Mouse (Mus musculus) stomach, postnatal 0 days (tissue): ENCODE data around the gene Vezf1. TPM values are rescaled to one million over a fixed set of nuclear protein-coding genes. Genes with fewer than 3 reads are reported as not detected.
A peak's percentile ranks its signal among the peaks of the same experiment; 100 is the strongest.

Experiments
- ATAC-seq: fragments of 200-750 bp; cut with Nextera tagmentation; 2 replicates; pipeline ENCODE4 v1.8.0; 2017; ENCODE audit not compliant: low FRiP score, low TSS enrichment
- DNase-seq: peaks from one replicate; pipeline ENCODE4 v3.0.0-alpha.2; 2016; ENCODE audit warnings: low spot score
- H3K27ac ChIP-seq: fragments of 300-500 bp; sonication (generic); replicated peaks from 2 replicates; pipeline ENCODE4 v1.5.1; 2014; ENCODE audit warnings: mild to moderate bottlenecking, control low read depth
- H3K27me3 ChIP-seq: fragments of 300-500 bp; sonication (generic); 2 replicates; pipeline ENCODE4 v1.6.1; 2014; ENCODE audit warnings: low read length; ENCODE audit not compliant: control insufficient read depth, insufficient read depth
- H3K36me3 ChIP-seq: fragments of 300-500 bp; sonication (generic); 2 replicates; pipeline ENCODE4 v1.6.1; 2014; ENCODE audit warnings: low read length, mixed read lengths; ENCODE audit not compliant: control insufficient read depth, insufficient read depth
- H3K4me1 ChIP-seq: fragments of 300-500 bp; sonication (generic); replicated peaks from 2 replicates; pipeline ENCODE4 v1.6.1; 2014; ENCODE audit warnings: antibody characterized with exemption; ENCODE audit not compliant: control insufficient read depth, insufficient read depth
- H3K4me2 ChIP-seq: fragments of 300-500 bp; sonication (generic); replicated peaks from 2 replicates; pipeline ENCODE4 v1.6.1; 2014; ENCODE audit warnings: low read depth, mild to moderate bottlenecking, control low read depth, moderate library complexity
- H3K4me3 ChIP-seq: fragments of 300-500 bp; sonication (generic); 2 replicates; pipeline ENCODE4 v1.5.1; 2014; ENCODE audit warnings: low read depth, low read length, control low read depth
- H3K9ac ChIP-seq: fragments of 300-500 bp; sonication (generic); 2 replicates; pipeline ENCODE4 v1.6.1; 2014; ENCODE audit warnings: mild to moderate bottlenecking, low read length, control low read depth, mixed read lengths
- H3K9me3 ChIP-seq: fragments of 300-500 bp; sonication (generic); 2 replicates; pipeline ENCODE4 v1.6.1; 2016; ENCODE audit warnings: low read length; ENCODE audit not compliant: control insufficient read depth
- CTCF ChIP-seq: IDR thresholded peaks from 2 replicates; pipeline ENCODE4 v1.5.1; 2016; ENCODE audit warnings: antibody characterized with exemption, low read depth, mild to moderate bottlenecking, moderate library complexity
- EP300 ChIP-seq: optimal IDR thresholded peaks from 2 replicates; pipeline ENCODE3; 2016; ENCODE audit warnings: antibody characterized with exemption
- WGBS: fragments of 180-500 bp; shearing (Covaris S2); extraction: QIAGEN DNeasy Blood & Tissue Kit; methylation state at CpG from one replicate; pipeline ENCODE4 v1.1.7; 2014; 5-methylcytosine and 5-hydroxymethylcytosine counted together
- polyA plus RNA-seq: library from polyadenylated mRNA; unstranded; fragments of >200 nt; fragmentation: Nextera tagmentation; extraction: Ambion mirVana; gene quantifications from 2 replicates; pipeline ENCODE4 v1.2.1, GENCODE M21; 2015

Gene Vezf1
- polyA plus RNA-seq, 1 experiment from 2014 or later: 15.9 TPM

- Histone ChIP-seq H3K27me3 (no peaks in the 10 kb centered on the region), H3K9me3 (no peaks in the 10 kb centered on the region), H3K27ac (no peak overlapping the region; the same call in 1 of the 2 replicates), H3K4me1 (0 out of 2 replicates have a peak, but pooled peaks cover 3% of the 10 kb centered on the region), H3K9ac (peak overlapping the region; percentile 4; the same call in 1 of the 2 replicates), H3K4me3 (no peak overlapping the region), H3K4me2 (no peak overlapping the region; the same call in 1 of the 2 replicates), H3K36me3 (no peaks in the 10 kb centered on the region)
- DNase-seq: no peak
- TF ChIP-seq EP300: no peak
- TF ChIP-seq CTCF: no peak
- no peak; the same call in 1 of the 2 replicates for ATAC-seq
- 21% methylated on average over 4 of the region's 4 CpGs for WGBS
These were observed 29.1 kb downstream of the Vezf1 start for GRCm38 (mm10) chr11:88097173-88097572.

GRCm38 (mm10) chr11:88098021-88098729 is 30.1 kb downstream of the Vezf1 start, which contains the start of gene Cuedc1:
Cuedc1 (plus strand) TSS chr11:88098058.
- 33% methylated on average over 17 of the region's 17 CpGs for WGBS
- Histone ChIP-seq H3K9me3 (no peaks in the 10 kb centered on the region), H3K27me3 (no peaks in the 10 kb centered on the region), H3K4me1 (0 out of 2 replicates have a peak, but pooled peaks cover 3% of the 10 kb centered on the region), H3K4me2 (peak within 1 kb of the TSS; percentile 86), H3K27ac (peak within 1 kb of the TSS; percentile 95), H3K9ac (peak within 1 kb of the TSS; percentile 93), H3K36me3 (no peaks in the 10 kb centered on the region), H3K4me3 (peak within 1 kb of the TSS; percentile 76)
- ATAC-seq (no peak), DNase-seq (no peak)
- TF ChIP-seq EP300 (no peak), CTCF (no peak)

DNA sequence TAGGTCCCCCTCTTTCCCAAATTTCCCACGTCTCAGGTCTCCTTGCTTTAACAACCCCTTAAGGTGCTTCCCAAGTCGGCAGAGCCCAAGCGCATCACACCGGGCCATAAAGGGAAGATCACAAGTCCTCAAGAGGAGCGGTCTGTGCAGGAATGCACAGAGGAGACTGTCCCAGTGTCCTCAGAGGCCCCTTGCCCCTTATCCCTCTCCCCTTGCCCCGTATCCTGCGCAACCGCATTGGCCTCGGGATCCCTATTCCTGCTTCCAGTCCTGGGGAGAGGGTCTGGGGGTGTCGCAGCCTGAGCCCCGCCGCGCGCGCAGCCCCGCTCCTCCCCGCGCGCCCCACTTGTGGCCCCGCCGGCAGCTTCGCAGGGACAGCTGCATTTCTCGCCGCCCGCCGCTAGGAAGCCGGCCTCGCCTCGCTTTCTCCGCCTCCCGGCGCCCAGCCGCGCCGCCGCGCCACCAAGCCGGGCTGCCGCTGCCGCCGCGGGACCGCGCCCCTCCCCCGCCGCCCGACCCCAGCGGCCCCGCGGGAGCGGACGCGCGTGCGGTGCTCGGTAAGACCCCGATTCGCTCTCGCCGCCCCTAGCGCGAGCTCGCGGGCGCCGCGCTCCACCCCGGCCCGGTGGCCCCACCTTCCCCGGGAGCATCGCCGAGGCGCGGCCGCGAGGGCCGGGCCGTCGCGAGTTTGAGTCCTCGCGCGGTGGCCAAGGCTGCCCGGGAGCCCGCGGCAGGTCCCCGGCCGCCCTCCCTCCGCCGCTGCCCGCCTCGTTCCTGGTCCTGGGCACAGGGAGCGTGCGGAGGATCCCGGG is 30.9 kb downstream of the Vezf1 start:
- WGBS: 0% methylated on average over 75 of the region's 95 CpGs
- Histone ChIP-seq H3K4me1 (0 out of 2 replicates have a peak, but pooled peaks cover 3% of the 10 kb centered on the region), H3K9ac (peak overlapping the region; percentile 93), H3K4me2 (peak overlapping the region; percentile 86), H3K27ac (peak overlapping the region; percentile 95), H3K4me3 (peak overlapping the region; percentile 76), H3K27me3 (no peaks in the 10 kb centered on the region), H3K36me3 (no peaks in the 10 kb centered on the region), H3K9me3 (no peaks in the 10 kb centered on the region)
- TF ChIP-seq CTCF (peak; percentile 61), EP300 (no peak)
- DNase-seq: peak; percentile 82
- peak; percentile 75 for ATAC-seq

DNA sequence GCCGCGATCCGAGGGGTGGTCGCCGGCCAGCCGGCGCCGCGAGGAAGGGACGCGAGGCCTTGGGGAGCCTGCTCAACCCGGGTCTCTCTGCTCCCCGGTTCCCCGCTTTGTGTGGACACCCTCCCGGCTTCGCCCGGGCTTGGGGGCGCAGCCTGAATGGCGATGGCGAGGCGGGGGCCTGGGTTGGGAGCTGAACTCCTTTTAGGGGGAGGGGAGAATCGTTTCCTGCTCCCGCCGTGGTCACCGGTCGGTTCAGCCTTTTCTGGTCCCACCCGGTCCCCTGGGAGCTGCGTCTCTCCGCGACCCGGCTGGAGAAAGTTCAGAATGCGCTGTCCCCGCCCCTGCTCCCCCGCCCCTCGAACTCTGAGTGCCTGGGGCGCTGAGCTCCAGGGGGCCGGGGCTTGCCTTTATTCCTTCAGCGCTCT is 31.5 kb downstream of the Vezf1 start:
- Histone ChIP-seq H3K27me3 (no peaks in the 10 kb centered on the region), H3K4me3 (peak overlapping the region; percentile 76), H3K36me3 (no peaks in the 10 kb centered on the region), H3K9ac (peak overlapping the region; percentile 93), H3K4me1 (0 out of 2 replicates have a peak, but pooled peaks cover 3% of the 10 kb centered on the region), H3K27ac (peak overlapping the region; percentile 95), H3K4me2 (peak overlapping the region; percentile 86), H3K9me3 (no peaks in the 10 kb centered on the region)
- WGBS: under 1% methylated on average over 38 of the region's 38 CpGs
- DNase-seq (peak; percentile 59), ATAC-seq (peak; percentile 38; the same call in 1 of the 2 replicates)
- no peak for TF ChIP-seq EP300
- TF ChIP-seq CTCF: no peak

- no peak for ATAC-seq
- H3K9ac ChIP-seq: no peak overlapping the region
These were observed 32.1 kb downstream of the Vezf1 start for GRCm38 (mm10) chr11:88100170-88100569.

More at GRCm38 (mm10) chr11:88100170-88100569, 32.1 kb downstream of the Vezf1 start:
- H3K27ac ChIP-seq: no peak overlapping the region
- H3K4me1 ChIP-seq: 0 out of 2 replicates have a peak, but pooled peaks cover 3% of the 10 kb centered on the region
- no peak for DNase-seq
- no peaks in the 10 kb centered on the region for H3K27me3 ChIP-seq
- H3K9me3 ChIP-seq: no peaks in the 10 kb centered on the region
- 44% methylated on average over 4 of the region's 4 CpGs for WGBS
- peak overlapping the region; percentile 86 for H3K4me2 ChIP-seq
- no peaks in the 10 kb centered on the region for H3K36me3 ChIP-seq
- TF ChIP-seq CTCF: no peak
- TF ChIP-seq EP300: no peak
- peak overlapping the region; percentile 76 for H3K4me3 ChIP-seq
